Mouse (Mus musculus) neural tube, embryonic 13.5 days (tissue): Measurements from ENCODE around the gene Tmie. TPM values are rescaled to one million over a fixed set of nuclear protein-coding genes. Genes with fewer than 3 reads are reported as not detected.
"Not testable (repeated sequence)": the region's sequence is repeated elsewhere in the genome, so short reads cannot be mapped to it uniquely, and the experiment has no call there.

Source experiments
- ATAC-seq: fragments of 200-750 bp; cut with Nextera tagmentation; 2 replicates; pipeline ENCODE4 v1.8.0; 2017; ENCODE audit warnings: low read depth, mild to moderate bottlenecking, moderate TSS enrichment, moderate library complexity
- H3K27ac ChIP-seq: fragments of 300-500 bp; sonication (generic); replicated peaks from 2 replicates; pipeline ENCODE4 v1.5.1; 2015; ENCODE audit warnings: moderate library complexity, mild to moderate bottlenecking, inconsistent platforms
- H3K27me3 ChIP-seq: fragments of 300-500 bp; sonication (generic); 2 replicates; pipeline ENCODE4 v1.6.1; 2015; ENCODE audit warnings: mild to moderate bottlenecking, inconsistent platforms
- H3K36me3 ChIP-seq: fragments of 300-500 bp; sonication (generic); 2 replicates; pipeline ENCODE4 v1.6.1; 2015; ENCODE audit warnings: mild to moderate bottlenecking, inconsistent platforms
- H3K4me1 ChIP-seq: fragments of 300-500 bp; sonication (generic); replicated peaks from 2 replicates; pipeline ENCODE4 v1.6.1; 2015; ENCODE audit warnings: inconsistent platforms
- H3K4me2 ChIP-seq: fragments of 300-500 bp; sonication (generic); 2 replicates; pipeline ENCODE4 v1.6.1; 2015; ENCODE audit warnings: inconsistent platforms, mild to moderate bottlenecking, moderate library complexity
- H3K4me3 ChIP-seq: fragments of 300-500 bp; sonication (generic); 2 replicates; pipeline ENCODE4 v1.5.1; 2015; ENCODE audit warnings: mild to moderate bottlenecking, inconsistent platforms
- H3K9ac ChIP-seq: fragments of 300-500 bp; sonication (generic); 2 replicates; pipeline ENCODE4 v1.6.1; 2015; ENCODE audit warnings: moderate library complexity, mild to moderate bottlenecking, inconsistent platforms
- H3K9me3 ChIP-seq: fragments of 300-500 bp; sonication (generic); 2 replicates; pipeline ENCODE4 v1.6.1; 2016; ENCODE audit warnings: inconsistent platforms
- WGBS: fragments of 180-500 bp; shearing (Covaris S2); methylation state at CpG from one replicate; pipeline ENCODE4 v1.1.7; 2015; 5-methylcytosine and 5-hydroxymethylcytosine counted together
- microRNA-seq: library from miRNA; unstranded; fragments of <30 nt; microRNA quantifications from one replicate; pipeline ENCODE4, GENCODE M21; 2016
- polyA plus RNA-seq: library from polyadenylated mRNA; unstranded; fragments of >200 nt; fragmentation: Nextera tagmentation; extraction: Ambion mirVana; gene quantifications from 2 replicates; pipeline ENCODE4 v1.2.1, GENCODE M21; 2015

Tmie gene
- polyA plus RNA-seq, 1 experiment from 2014 or later = 1.7 TPM

GRCm38 (mm10) chr9:110825426-110825825 lies 54.5 kb downstream of the Tmie start:
- no peaks in the 10 kb centered on the region for H3K36me3 ChIP-seq
- 89% methylated on average over 4 of the region's 4 CpGs for WGBS
- H3K27me3 ChIP-seq = no peaks in the 10 kb centered on the region; the same call in 1 of the 2 replicates
- no peaks in the 10 kb centered on the region for H3K9me3 ChIP-seq
- no peak overlapping the region for H3K4me3 ChIP-seq
- H3K4me1 ChIP-seq = no peaks in the 10 kb centered on the region
- ATAC-seq = no peak
- H3K27ac ChIP-seq = no peak overlapping the region
- H3K9ac ChIP-seq = no peak overlapping the region
- no peak overlapping the region for H3K4me2 ChIP-seq

GRCm38 (mm10) chr9:110821436-110821835 lies 58.5 kb downstream of the Tmie start:
- H3K27ac ChIP-seq = no peak overlapping the region
- no peaks in the 10 kb centered on the region for H3K4me1 ChIP-seq
- H3K4me3 ChIP-seq = no peak overlapping the region
- no peak overlapping the region for H3K4me2 ChIP-seq
- ATAC-seq = no peak
- H3K9me3 ChIP-seq = no peaks in the 10 kb centered on the region
- H3K36me3 ChIP-seq = no peaks in the 10 kb centered on the region
- no peaks in the 10 kb centered on the region for H3K27me3 ChIP-seq
- WGBS = 87% methylated on average over 7 of the region's 7 CpGs
- H3K9ac ChIP-seq = no peak overlapping the region

- not testable (repeated sequence) for H3K4me2 ChIP-seq, H3K36me3 ChIP-seq, ATAC-seq, H3K27ac ChIP-seq, H3K4me1 ChIP-seq, H3K4me3 ChIP-seq, H3K9me3 ChIP-seq, H3K9ac ChIP-seq, H3K27me3 ChIP-seq
These were observed 59.4 kb downstream of the Tmie start for GRCm38 (mm10) chr9:110820546-110820945.

Small RNA genes lying within 50 kb of the gene (microRNA-seq; reads per million reads assigned to microRNA genes)
- gene Gm24269 = not detected

Other genes starting within 250 kb of the Tmie start
- gene Nbeal2, start 226.0 kb downstream of the Tmie start, polyA plus RNA-seq = 1.8 and 2.2 TPM in 2 replicates
- 105 and 118 TPM in 2 replicates for gene Ccdc12, start 223.6 kb downstream of the Tmie start, polyA plus RNA-seq
- gene Myl3, start 138.3 kb downstream of the Tmie start, polyA plus RNA-seq = 1.2 and 3.8 TPM in 2 replicates
- 17.6 and 20.2 TPM in 2 replicates for gene Pth1r, start 133.0 kb downstream of the Tmie start, polyA plus RNA-seq
- gene Prss42, start 81.9 kb downstream of the Tmie start, polyA plus RNA-seq = not detected in 2 replicates
- not detected in 2 replicates for gene Prss44, start 66.1 kb downstream of the Tmie start, polyA plus RNA-seq
- gene Prss43, start 53.4 kb downstream of the Tmie start, polyA plus RNA-seq = not detected in 2 replicates
- not detected in 2 replicates for gene Prss45, start 45.5 kb downstream of the Tmie start, polyA plus RNA-seq
- gene Prss46, start 35.6 kb downstream of the Tmie start, polyA plus RNA-seq = not detected in 2 replicates
- gene Prss50, start 22.1 kb downstream of the Tmie start, polyA plus RNA-seq = 0.22 TPM in 1 of 2 replicates, not detected in the other
- 1.2 TPM in 2 replicates for gene Als2cl, start 243 bp downstream of the Tmie start, polyA plus RNA-seq
- gene Fam240a, start 36.7 kb upstream of the Tmie start, polyA plus RNA-seq = not detected in 2 replicates
- gene Tdgf1, start 66.0 kb upstream of the Tmie start, polyA plus RNA-seq = 0.22 TPM in 1 of 2 replicates, not detected in the other
- 0.62 and 1.1 TPM in 2 replicates for gene Lrrc2, start 71.4 kb upstream of the Tmie start, polyA plus RNA-seq
- gene Rtp3, start 110.5 kb upstream of the Tmie start, polyA plus RNA-seq = not detected in 2 replicates
- 0.80 and 1.1 TPM in 2 replicates for gene Ltf, start 139.2 kb upstream of the Tmie start, polyA plus RNA-seq
- 1.0 and 1.2 TPM in 2 replicates for gene Ccrl2, start 177.4 kb upstream of the Tmie start, polyA plus RNA-seq
- gene Lrrfip2, start 237.5 kb upstream of the Tmie start, polyA plus RNA-seq = 44.9 and 47.7 TPM in 2 replicates